8 mouse cellular contexts compared by ENCODE assay signal in the genomic region with DNA sequence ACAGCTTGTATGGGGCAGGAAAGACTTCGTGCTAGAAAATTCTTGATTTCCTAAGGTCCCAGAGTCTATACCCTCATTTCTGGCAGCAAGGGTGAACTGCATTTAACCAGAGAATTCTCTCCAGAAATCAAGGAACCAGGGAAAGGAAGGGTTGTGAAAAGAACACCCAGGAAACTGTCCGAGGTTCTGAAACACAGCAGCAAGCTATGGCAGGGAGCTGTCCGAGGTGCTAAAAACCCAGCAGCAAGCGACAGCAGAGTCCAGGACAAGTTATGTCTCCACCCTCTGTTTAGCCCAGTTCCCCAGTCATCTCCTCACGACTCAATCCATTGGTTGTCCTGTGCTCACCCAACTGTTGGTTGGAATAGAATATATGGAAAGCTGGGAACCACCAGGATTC.
DNase-seq lines count a peak whose midpoint lies in the region; ATAC-seq and TF ChIP-seq lines count a peak whose summit lies in the region.

No protein-coding gene starts in this region.

- WGBS in forebrain, embryonic 10.5 days = 10% methylated on average over 5 of the region's 5 CpGs
- WGBS in forebrain, embryonic 12.5 days = 13% methylated on average over 5 of the region's 5 CpGs
- WGBS in limb, embryonic 11.5 days = 11% methylated on average over 5 of the region's 5 CpGs

- no peaks in the 10 kb centered on the region for H3K36me3 ChIP-seq in forebrain, embryonic 10.5 days (replicated peaks)
- H3K36me3 ChIP-seq in forebrain, embryonic 12.5 days (replicated peaks) = no peaks in the 10 kb centered on the region
- H3K36me3 ChIP-seq in limb, embryonic 11.5 days (ENCODE audit: control insufficient read depth, insufficient read depth, low read length) = no peaks in the 10 kb centered on the region

- H3K9me3 ChIP-seq in forebrain, embryonic 10.5 days = no peaks in the 10 kb centered on the region
- H3K9me3 ChIP-seq in forebrain, embryonic 12.5 days = no peaks in the 10 kb centered on the region
- no peaks in the 10 kb centered on the region for H3K9me3 ChIP-seq in limb, embryonic 11.5 days (ENCODE audit: control insufficient read depth, low read length)

- peak; percentile 72 for DNase-seq in forebrain, embryonic 10.5 days (ENCODE audit: extremely low spot score, low spot score)
- DNase-seq in right cerebral cortex, postnatal 4 days = peak; percentile 56
- DNase-seq in right cerebral cortex, postnatal 36 days (ENCODE audit: low spot score in 2 of 2) = no peak
- DNase-seq in gastrocnemius, adult 2 months = peak; percentile 59
- DNase-seq in limb, embryonic 11.5 days (ENCODE audit: low spot score) = peak; percentile 93
- peak; percentile 76 for DNase-seq in ovary, postnatal 36 days (ENCODE audit: low spot score)

- H3K4me2 ChIP-seq in forebrain, embryonic 12.5 days = no peak overlapping the region
- H3K4me2 ChIP-seq in limb, embryonic 11.5 days (ENCODE audit: low read depth, severe bottlenecking) = no peak overlapping the region

- H3K9ac ChIP-seq in forebrain, embryonic 12.5 days = no peak overlapping the region
- H3K9ac ChIP-seq in limb, embryonic 11.5 days (ENCODE audit: low read length) = no peak overlapping the region

- no peak overlapping the region for H3K27ac ChIP-seq in forebrain, embryonic 10.5 days
- H3K27ac ChIP-seq in forebrain, embryonic 12.5 days = no peak overlapping the region
- H3K27ac ChIP-seq in gastrocnemius, adult 2 months = no peak overlapping the region
- H3K27ac ChIP-seq in limb, embryonic 11.5 days (replicated peaks; ENCODE audit: low read depth, low read length) = no peak overlapping the region

- no peak overlapping the region for H3K4me3 ChIP-seq in forebrain, embryonic 10.5 days
- no peak overlapping the region for H3K4me3 ChIP-seq in forebrain, embryonic 12.5 days (replicated peaks)
- H3K4me3 ChIP-seq in gastrocnemius, adult 2 months = no peak overlapping the region
- H3K4me3 ChIP-seq in limb, embryonic 11.5 days (ENCODE audit: low read depth, low read length) = no peak overlapping the region

- TF ChIP-seq CTCF in gastrocnemius, adult 2 months (IDR thresholded peaks at IDR 0.05) = no peak

- H3K4me1 ChIP-seq in forebrain, embryonic 10.5 days = peaks cover 34% of the 10 kb centered on the region
- H3K4me1 ChIP-seq in forebrain, embryonic 12.5 days = peaks cover 16% of the 10 kb centered on the region
- no peaks in the 10 kb centered on the region for H3K4me1 ChIP-seq in limb, embryonic 11.5 days (ENCODE audit: control insufficient read depth, insufficient read depth, low read length)

- H3K27me3 ChIP-seq in forebrain, embryonic 10.5 days (ENCODE audit: poor library complexity, severe bottlenecking) = no peaks in the 10 kb centered on the region
- H3K27me3 ChIP-seq in forebrain, embryonic 12.5 days = no peaks in the 10 kb centered on the region
- no peaks in the 10 kb centered on the region for H3K27me3 ChIP-seq in limb, embryonic 11.5 days (ENCODE audit: control insufficient read depth, insufficient read depth, low read length)

- no peak for ATAC-seq in forebrain, embryonic 12.5 days (ENCODE audit: low FRiP score)
- ATAC-seq in limb, embryonic 11.5 days (ENCODE audit: insufficient number of reproducible peaks, low FRiP score, low TSS enrichment, low read depth) = no peak
- no peak for ATAC-seq in megakaryocyte, adult 5-6 weeks (ENCODE audit: poor library complexity, severe bottlenecking)

- intact Hi-C loops in gastrocnemius, adult 2 months (cut with DNase I) = no loop called here

Comparison
In these comparisons a context has a peak if more than half of its experiments do, and no peak if none do; other contexts are left out.
1. DNase-seq: peak in forebrain, embryonic 10.5 days (single experiment), right cerebral cortex, postnatal 4 days (single experiment), gastrocnemius, adult 2 months (single experiment), limb, embryonic 11.5 days (single experiment) and ovary, postnatal 36 days (single experiment); none in right cerebral cortex, postnatal 36 days (0 of 2).